Mouse (Mus musculus) liver (tissue): ENCODE data around the gene Grk5.

Experiments
- DNase-seq: peaks from one replicate; pipeline ENCODE4 v3.0.0-alpha.2; 2020; ENCODE audit warnings: mixed read lengths

The Grk5 gene

DNA sequence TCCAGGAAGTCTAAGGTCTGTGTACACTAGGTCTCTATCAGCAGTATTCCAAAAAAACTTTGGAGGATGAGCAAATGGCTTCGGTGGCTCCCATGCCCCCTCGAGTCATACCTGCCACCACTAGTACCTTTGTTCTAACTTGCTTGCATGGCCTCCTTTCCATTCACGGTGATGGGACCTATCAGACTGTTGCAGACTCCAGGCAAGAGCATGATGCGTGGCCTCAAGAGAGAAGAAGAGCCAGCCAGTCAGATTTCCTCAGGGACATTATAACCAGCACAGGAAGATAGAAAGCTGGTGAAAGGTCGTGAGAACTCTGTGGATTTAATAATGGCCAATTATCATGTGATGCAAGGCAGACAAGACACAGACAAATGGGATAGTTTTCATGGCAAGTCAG, 91.8 kb downstream of the Grk5 start:
- no peak for DNase-seq

DNA sequence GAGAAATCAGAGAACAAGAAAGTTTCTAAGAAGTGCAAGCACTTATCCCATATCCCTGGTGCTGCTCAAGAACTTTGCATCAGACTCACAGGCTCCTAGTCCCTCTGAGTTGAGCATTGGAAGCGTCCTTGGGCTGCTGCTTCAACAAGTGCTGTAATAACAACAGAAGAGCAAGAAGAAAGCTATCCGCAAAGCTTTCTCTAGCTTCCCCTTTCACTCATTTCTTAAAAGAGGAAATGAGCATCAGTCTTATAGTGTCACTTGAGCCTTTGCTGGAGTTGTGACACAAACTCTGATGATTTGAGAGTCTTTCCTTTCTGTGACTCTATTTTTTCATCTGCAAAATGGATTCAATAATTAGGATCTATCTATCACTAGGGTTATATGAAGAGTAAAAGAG, 92.3 kb downstream of the Grk5 start:
- DNase-seq = no peak

DNA sequence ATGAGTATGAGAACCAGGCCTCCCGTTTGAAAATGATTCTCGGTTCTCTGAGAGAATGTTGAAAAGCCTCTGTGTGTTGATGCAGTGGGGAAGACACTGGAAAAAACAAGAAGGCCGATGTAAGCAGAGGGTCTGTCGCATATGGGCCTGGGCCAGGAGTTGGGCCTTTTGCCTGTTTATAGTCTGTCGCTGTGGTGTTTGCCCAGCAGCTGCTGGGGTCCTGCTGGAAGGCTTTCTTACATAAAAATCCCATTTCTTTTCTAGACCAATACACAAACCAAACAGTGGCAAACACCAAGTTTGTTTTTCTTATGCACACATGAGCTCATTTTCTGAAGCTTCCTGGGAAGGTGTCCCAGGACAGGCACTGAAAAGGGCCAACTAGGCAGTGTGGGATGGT, 100.2 kb downstream of the Grk5 start:
- DNase-seq = no peak

DNA sequence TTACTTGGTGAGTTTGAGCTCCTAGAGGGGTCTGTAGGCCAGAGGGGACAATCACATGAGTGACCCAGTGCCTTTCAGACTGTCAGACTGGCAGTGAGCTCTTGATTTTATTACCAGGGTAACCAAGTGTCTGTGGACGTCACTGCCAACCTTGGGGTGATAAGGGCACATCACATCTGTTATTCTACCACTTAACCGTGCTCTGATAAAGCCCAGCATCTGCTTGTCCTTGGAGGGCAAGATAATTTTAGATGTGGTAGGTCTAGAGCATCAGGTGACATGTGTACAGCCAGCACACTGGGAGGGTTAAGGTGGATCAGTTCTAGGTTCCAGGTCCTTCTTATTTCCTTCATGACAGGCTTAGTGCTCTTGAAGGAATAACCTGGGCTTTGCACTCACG, 104.7 kb downstream of the Grk5 start:
- peak; percentile 5 for DNase-seq

DNA sequence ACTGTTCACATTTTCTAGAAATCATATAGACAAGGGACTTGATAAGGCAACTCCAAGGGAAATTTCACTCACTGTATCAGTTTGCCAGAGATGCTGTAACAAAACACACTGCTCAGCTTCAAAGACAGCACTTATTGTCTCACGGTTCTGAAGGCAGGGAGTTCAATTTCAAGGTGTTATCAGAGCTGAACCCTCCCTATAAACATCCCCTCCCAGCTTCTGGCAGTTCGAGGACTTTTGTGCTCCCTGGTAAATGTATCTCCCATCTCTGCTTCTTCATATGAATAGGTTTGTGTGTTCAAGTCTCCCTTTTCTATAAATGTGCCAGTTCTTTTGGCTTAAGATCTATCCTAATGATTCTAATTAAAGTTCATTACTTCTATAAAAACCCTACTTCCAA, 105.3 kb downstream of the Grk5 start:
- DNase-seq = no peak

DNA sequence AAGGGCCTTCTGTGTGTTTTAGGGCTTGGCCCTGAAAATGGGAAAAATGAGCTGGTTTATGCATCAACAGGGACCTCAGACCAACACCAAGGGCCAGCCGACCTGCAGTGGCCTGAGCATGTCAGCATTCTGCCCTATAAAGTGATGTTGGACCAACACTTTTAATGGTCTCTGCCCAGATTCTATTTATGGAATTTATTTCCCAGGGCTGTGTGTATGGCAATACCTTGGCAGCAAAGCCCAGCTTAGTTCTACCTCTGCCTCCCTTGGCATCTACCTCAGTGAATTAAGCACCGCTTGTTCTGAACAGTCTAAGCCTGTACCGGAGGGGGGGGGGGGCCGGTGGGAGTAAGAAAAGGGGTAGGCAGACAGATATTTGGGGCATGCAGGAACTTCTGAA, 108.2 kb downstream of the Grk5 start:
- no peak for DNase-seq

DNA sequence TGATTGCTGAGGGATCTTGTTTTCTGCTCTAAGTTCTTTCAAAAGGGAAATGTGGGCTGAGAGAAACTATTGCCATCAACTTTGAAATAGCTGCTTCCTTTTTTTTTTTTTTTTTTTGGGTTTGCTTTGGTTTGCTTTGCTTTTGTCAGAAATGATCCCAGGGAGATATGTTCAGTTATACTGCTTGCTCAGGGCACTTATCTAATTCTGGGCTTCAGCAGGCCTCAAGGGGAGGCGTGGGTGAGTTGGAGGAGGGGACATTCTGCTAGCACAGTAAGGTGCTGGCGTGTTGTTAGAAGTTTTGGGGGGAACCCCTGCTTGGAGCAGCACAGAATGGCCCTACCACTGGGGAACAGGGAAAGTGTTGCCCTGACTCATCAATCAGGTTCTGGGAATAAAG, 110.1 kb downstream of the Grk5 start:
- peak; percentile 6 for DNase-seq

DNA sequence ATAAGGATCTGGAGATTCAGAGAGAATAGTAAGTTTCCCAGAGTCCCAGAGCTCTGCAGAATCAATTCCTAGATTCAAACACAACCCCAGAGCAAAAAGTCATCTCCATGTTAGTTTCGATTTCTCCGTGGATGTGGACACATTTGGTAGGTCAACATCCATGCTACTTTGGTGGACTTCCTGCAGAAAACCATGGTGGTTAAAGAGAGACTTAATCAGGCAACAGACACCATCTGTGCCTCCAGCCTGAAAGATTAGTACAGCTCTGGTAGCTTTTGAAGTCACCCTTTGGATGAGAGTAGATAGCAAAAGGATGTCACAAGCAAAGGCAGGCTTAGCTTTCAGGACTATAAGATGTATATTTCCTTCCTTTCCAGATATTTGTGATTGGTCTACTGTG, 111.4 kb downstream of the Grk5 start:
- no peak for DNase-seq

DNA sequence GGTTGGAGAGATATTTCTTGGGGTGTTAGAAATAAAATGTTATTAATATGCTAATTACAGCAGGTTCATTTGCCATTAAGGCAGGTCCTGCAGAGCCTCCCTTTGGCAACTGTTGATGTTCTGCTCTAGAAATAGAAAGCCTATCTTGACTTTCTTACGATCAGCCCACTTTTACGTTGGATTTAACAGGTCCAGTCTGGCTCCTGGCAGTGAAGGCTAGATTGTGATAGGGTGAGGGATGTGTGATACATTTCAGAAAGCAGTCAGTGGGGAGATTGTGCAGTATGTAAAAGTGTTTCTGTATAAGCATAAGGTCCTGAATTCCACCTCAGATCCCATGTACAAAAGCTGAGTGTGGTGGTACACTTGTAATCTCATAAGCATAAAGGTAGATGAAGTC, 119.7 kb downstream of the Grk5 start:
- DNase-seq = no peak

DNA sequence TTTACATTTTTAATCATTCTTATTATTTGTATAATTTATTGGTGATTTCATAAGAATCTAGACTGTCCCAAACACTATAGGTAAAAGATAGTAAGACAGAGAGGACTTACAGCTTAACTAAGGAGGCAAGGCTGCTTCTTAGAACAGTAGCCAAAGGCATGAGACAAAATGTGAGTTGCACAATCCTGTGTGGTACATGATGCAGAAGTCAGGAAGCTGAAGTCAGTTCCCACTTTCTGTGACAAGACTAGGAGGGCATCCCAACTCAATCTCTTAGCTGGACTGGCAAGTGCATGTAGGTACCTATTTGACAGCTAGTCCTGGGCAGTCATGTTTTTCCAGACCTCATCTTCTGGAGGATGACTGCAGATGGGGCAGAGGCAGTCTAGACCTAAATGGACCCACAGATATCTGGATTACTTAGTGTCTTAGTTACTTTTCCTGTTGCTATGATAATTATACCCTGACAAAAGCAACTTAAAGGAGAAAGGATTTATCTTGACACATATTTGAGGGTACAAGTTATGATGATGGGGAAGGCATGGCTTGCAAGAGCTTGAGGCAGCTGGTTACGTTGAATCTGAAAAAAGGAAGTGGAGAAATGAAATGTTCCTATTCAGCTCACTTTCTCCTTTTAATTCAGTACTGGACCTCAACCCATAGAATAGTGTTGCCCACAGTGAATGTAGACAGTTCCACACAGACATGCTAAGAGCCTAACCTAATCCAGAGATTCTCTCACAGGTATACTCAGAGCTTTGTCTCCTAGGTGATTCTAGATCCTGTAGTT, 128.1 kb downstream of the Grk5 start:
- DNase-seq = no peak

DNA sequence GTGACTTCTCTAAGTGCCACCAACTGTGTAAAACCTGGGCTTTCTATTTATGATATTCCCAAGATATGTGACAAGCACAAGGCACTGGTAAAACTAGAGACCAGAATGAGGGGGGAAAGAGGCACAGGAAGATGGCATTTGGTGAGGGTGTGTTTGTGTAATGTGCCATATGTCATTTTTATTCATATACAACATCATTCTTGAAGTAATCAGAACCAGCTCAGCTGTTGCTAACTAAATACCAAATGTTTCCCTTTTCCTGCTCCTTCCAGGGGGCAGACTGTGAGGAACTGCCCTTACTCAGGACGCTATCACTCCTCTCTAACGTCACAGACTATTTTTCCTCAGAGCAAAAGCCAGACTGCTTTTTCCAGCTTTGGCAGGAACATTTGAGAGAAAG, 132.0 kb downstream of the Grk5 start:
- DNase-seq = no peak

DNA sequence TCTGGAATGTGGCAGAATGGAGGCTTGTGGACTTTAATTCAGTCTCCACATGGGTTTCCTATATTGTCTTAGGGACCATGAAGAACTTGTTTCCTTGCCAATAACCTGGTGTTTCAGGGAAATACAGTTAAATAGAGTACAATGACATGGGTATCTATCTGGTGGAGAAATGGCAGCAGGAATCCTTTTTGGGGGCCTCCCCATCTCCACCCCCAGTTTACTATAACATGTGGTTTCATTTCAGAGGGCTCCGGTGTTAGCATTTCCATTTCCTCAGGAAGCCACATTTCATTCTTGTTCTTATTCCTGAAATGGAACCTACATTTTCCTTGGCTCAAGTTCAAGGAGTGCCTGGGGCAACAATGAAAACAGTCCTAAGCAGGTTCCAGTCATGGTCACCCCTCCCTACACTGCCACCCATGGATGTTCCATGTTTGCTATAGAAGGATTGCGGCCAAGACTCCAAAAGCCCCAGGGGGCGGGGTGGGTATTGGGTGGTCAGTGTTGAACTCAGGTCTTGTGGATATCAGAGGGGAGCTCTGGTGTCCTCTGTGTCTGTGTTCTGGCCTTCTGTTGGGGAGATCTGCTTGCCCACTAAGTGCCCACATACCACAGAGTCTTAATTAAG, 132.5 kb downstream of the Grk5 start:
- no peak for DNase-seq

DNA sequence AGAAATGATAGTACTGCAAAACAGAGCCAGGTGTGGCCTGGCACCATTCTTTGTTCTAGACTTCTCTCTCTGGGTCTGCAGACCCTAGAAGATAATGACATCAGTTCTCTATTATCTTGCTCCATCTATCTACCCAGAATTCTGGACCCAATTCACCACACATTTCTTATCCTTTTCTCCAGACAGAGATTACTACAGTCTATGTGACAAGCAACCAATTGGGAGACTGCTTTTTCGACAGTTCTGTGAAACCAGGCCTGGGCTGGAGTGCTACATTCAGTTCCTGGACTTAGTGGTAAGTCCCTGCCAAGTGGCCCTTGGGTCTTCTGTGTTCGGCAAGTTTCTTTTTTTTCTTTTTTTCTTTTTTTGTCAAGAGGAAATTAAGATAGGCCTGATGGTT, 142.0 kb downstream of the Grk5 start:
- no peak for DNase-seq

DNA sequence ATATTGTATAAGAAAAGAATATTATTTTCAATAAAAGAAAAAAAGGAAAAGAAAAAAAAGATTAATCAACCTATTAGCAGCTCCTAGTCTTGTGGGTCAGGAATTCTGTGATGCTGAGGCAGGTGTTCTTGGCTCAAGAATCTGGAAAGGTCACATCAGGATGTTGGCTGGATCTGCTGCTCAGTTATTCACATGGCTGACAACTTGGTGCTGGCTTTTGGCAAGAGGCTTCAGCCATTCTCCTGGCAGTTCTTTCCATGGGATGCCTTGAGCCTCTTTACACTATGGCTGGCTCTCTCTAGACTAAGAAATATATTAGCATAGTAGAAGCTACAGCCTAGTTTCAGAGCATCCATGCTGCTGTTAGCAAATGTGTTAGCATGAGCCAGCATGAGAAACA, 149.6 kb downstream of the Grk5 start:
- no peak for DNase-seq

DNA sequence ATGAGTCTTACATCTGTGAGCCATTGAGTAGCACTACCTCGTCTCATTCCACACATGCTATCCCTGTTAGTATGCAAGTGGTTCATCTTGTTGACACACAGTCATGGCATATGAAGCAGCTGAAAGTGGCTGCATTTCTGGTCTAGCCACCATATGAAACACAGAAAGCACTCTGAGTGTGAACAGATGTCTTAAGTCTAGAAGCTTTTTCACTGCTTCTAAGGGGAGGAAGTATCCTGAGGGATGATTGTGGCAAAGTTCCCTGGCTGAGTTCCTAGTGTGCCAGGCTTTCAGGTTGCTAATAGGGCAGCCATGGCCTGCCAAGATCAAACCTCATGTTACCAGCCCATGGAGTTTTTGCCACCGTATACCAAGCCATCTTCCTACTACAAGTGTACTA, 159.1 kb downstream of the Grk5 start:
- DNase-seq = no peak

DNA sequence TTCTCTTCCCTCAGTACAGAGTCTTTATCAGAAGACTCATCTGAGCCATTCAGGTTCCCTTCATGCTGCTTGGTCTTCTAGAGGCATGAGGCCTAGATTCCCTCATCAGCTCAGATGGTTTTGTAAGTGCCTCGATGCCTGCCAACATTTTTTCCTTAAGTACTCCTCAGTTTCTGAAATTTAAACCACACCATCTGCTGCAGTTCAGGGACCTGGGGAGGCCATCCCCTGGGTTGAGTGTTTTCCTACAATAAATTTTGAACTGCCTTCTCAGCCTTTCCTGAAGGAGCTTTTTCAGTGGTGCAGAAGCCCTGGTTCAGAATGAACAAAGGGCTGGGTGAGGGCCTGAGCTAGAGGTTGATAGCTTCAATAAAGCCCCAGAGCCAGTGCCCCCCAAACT, 159.9 kb downstream of the Grk5 start:
- no peak for DNase-seq

DNA sequence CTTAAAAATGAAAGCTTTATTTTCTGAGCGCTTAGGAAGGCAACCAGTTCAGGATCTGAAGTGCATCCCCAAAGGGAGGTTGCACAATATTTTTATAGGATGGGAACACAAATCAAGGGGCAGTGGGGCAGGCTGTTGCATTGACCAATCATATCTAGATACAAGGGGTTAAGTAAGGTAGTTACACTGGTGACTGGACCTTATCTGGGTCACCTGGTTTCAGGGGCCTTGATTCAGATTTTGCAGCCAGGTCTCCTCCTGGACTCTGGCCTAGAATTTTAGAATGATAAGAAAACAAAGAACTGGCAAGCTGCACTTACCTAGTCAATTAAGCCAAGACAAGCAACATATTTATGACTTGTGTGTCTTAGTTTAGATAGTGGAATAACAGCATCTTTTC, 161.6 kb downstream of the Grk5 start:
- DNase-seq = no peak

DNA sequence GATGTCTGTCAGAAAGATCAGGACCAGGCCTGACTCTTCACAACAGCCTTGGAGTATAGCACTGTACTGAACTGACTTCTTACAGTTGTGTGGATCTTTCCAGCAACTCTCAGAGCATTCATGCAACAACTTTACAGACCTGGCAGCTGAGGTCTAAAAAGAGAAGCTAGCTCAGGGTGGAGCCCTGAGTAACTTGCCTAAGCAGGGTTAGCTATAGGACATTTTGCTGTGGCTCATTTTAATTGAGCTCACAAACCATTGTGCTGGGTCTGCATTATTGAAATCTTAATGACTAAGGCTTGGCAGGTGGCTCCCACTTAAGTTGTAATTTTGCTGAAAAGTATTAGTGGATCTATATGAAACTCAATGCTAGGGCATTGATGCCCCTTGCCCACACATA, 162.5 kb downstream of the Grk5 start:
- DNase-seq = no peak

DNA sequence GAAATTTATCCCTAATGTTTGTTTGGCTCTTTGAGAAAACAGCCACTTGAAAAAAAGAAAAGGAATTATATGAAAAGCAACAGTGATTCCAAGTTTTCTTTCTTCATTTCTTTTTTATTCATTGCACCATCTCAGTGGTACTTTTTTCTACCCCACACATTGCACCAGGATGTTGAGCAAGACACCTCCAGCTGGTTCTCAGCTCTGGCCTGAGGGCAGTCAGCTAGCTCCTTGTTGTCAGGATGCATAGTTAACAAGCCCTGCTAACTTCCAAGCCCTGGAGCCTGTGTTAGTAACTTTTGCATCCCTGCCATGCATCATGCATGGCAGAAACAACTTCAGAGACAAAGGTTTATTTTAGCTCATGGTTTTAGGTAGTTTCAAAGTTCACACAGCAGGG, 163.2 kb downstream of the Grk5 start:
- no peak for DNase-seq

DNA sequence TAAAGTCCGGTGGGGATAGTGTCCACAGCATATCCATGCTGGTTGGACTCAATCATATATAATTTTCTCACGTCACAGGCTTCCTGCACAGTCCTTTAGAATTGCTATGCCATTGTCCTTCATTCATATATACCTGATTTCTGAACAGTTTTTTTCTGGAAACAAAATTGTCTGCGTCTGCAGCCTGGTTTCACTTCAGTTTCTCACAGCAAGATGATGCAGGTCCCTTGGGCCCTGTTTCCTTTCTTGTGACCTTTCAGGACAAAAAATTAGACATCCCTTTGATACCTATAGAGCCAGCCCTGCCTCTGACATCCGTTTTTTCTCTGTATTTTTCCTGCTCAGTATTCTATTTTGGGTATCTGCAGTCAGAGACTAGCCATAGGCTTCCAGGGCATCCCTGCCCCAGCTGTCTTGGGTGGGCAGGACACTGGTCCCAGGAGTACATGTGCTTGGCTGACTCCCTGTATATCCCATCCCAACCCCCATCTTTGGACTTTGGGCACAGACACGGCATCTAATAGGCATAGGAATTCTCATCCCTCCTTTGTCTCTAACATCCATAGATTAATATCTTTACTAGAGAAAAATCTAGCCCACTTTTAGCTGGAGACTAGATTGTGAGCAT, 167.3 kb downstream of the Grk5 start:
- DNase-seq = no peak

DNA sequence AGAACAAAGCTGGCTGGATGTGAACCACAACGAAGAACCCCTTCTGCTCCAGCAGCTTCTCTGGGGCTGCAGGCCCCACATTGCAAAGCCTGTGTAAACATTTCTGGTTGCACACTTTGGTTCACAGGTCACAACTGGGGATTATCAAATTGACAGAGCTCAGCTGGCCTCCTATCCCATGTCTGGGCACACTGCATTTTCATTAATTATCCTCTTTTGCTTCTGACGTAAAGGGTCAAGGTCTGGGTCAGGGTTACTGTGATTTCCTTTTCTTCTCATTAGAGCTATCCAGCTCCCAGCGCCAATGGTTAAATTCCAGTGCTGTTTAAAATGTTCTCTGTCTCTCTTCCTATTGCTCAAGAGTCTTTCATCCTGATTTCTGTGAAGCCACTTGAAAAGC, 168.0 kb downstream of the Grk5 start:
- peak; percentile 11 for DNase-seq

DNA sequence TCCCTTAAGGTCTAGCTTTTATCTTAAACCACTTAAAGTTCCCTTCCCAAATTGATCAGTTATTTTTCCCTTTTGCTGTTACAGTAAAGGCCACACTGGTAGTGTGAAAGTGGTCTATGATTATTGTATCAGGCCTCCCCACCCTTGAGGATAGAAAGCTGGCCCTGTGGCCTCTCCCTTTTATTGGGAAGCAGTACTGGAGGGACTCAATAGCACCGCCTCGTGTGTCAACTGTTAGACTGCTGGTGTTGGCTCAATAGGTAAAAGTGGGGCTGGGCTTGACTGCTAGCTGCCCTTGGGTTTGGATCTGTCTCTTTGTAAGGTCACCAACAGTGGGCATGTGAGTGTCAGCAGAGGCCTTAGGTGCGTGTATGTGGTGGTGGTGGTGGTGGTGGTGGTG, 174.8 kb downstream of the Grk5 start:
- no peak for DNase-seq

DNA sequence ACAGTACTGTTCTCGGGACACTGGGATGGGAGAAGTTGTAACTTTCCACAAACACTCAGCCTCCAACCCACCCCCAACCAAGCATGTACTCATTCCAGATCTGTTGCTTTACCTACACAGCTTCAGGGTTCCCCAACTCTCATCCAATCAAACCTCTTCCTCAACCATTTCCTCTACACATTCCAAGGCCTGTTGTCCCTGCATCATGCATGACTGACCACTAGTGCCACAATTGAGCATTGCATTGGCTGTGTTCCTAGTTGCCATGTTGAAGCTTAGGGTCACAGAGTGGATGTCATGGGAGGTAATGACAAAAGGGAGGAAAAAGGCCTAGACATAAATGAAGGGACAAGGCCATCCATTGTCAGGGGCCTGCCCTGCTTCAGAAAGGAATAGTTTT, 175.5 kb downstream of the Grk5 start:
- DNase-seq = no peak

DNA sequence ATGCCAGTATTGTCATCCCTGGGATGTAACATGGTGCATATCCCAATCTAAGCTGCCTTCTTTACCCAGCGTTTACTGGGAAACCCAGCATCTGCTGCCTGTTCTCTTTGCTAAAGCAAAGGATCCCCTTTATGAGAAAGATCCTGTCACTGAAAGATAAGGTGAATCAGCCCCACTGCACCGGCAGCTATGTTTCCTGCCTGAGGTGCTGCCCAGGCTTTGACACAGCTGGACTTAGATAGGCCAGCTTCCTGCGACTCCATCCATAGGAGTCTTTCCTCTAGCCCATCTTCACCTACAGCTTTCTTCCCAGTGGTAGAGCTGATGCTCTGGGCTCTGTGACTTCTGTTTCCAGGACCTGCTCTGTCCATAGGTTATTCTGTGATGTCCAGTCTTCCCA, 189.1 kb downstream of the Grk5 start:
- DNase-seq = no peak
